Mouse (Mus musculus): ENCODE measurements at regions not wholly inside any gene's neighbourhood (a gene's known extent, or its start where the extent isn't known, plus 50 kb on each side); places are given as distances from the start of the nearest gene placed in this dataset.

- Histone ChIP-seq H3K9ac (no peak overlapping the region), H3K27me3 (no peaks in the 10 kb centered on the region), H3K27ac (no peak overlapping the region), H3K4me2 (no peak overlapping the region), H3K9me3 (replicated peaks) (no peaks in the 10 kb centered on the region), H3K36me3 (ENCODE audit: poor library complexity, severe bottlenecking) (no peaks in the 10 kb centered on the region), H3K4me1 (no peaks in the 10 kb centered on the region), H3K4me3 (no peak overlapping the region)
- WGBS, result 79% methylated on average over 2 of the region's 2 CpGs
- no peak for ATAC-seq
Measured at GRCm38 (mm10) chr9:17454397-17454796, 837.5 kb upstream of the Chordc1 start.

- Histone ChIP-seq H3K36me3 (ENCODE audit: poor library complexity, severe bottlenecking) (no peaks in the 10 kb centered on the region), H3K4me1 (no peaks in the 10 kb centered on the region), H3K27ac (no peak overlapping the region), H3K27me3 (no peaks in the 10 kb centered on the region), H3K9ac (no peak overlapping the region), H3K9me3 (replicated peaks) (no peaks in the 10 kb centered on the region), H3K4me2 (no peak overlapping the region), H3K4me3 (no peak overlapping the region)
- no peak for ATAC-seq
- WGBS, result 82% methylated on average over 2 of the region's 2 CpGs
Measured at GRCm38 (mm10) chr9:17466379-17466778, 825.5 kb upstream of the Chordc1 start.

GRCm38 (mm10) chr9:17484701-17485422 is 807.1 kb upstream of the Chordc1 start:
- WGBS, result 64% methylated on average over 3 of the region's 3 CpGs

GRCm38 (mm10) chr9:17500161-17500756 is 791.7 kb upstream of the Chordc1 start:
- Histone ChIP-seq H3K9me3 (replicated peaks) (no peaks in the 10 kb centered on the region), H3K36me3 (ENCODE audit: poor library complexity, severe bottlenecking) (no peaks in the 10 kb centered on the region), H3K9ac (no peak overlapping the region), H3K4me3 (no peak overlapping the region), H3K4me2 (no peak overlapping the region), H3K27me3 (no peaks in the 10 kb centered on the region), H3K27ac (no peak overlapping the region), H3K4me1 (no peaks in the 10 kb centered on the region)
- 78% methylated on average over 7 of the region's 7 CpGs for WGBS
- peak; percentile 55 for ATAC-seq

More at GRCm38 (mm10) chr9:17484701-17485422, 807.1 kb upstream of the Chordc1 start:
- H3K27ac ChIP-seq, result no peak overlapping the region
- H3K4me3 ChIP-seq, result no peak overlapping the region
- H3K9ac ChIP-seq, result no peak overlapping the region
- H3K4me1 ChIP-seq, result no peaks in the 10 kb centered on the region
- no peaks in the 10 kb centered on the region for H3K27me3 ChIP-seq
- H3K9me3 ChIP-seq (replicated peaks), result no peaks in the 10 kb centered on the region
- no peak overlapping the region for H3K4me2 ChIP-seq
- H3K36me3 ChIP-seq (ENCODE audit: poor library complexity, severe bottlenecking), result no peaks in the 10 kb centered on the region
- ATAC-seq, result peak; percentile 87

GRCm38 (mm10) chr9:17508744-17509143 is 783.2 kb upstream of the Chordc1 start:
- WGBS, result 65% methylated on average over 5 of the region's 5 CpGs
- no peak overlapping the region for H3K27ac ChIP-seq
- H3K36me3 ChIP-seq (ENCODE audit: poor library complexity, severe bottlenecking), result no peaks in the 10 kb centered on the region
- no peaks in the 10 kb centered on the region for H3K4me1 ChIP-seq
- H3K4me3 ChIP-seq, result no peak overlapping the region
- no peak for ATAC-seq
- H3K27me3 ChIP-seq, result no peaks in the 10 kb centered on the region
- H3K4me2 ChIP-seq, result no peak overlapping the region
- no peaks in the 10 kb centered on the region for H3K9me3 ChIP-seq (replicated peaks)
- no peak overlapping the region for H3K9ac ChIP-seq

GRCm38 (mm10) chr9:17556186-17556585 is 735.7 kb upstream of the Chordc1 start:
- Histone ChIP-seq H3K4me2 (no peak overlapping the region), H3K4me1 (no peaks in the 10 kb centered on the region), H3K9me3 (replicated peaks) (no peaks in the 10 kb centered on the region), H3K9ac (no peak overlapping the region), H3K36me3 (ENCODE audit: poor library complexity, severe bottlenecking) (no peaks in the 10 kb centered on the region), H3K27me3 (no peaks in the 10 kb centered on the region), H3K27ac (no peak overlapping the region), H3K4me3 (no peak overlapping the region)
- WGBS, result 88% methylated on average over 1 of the region's 1 CpGs
- no peak for ATAC-seq

GRCm38 (mm10) chr9:17557611-17558370 is 734.1 kb upstream of the Chordc1 start:
- Histone ChIP-seq H3K27me3 (no peaks in the 10 kb centered on the region), H3K9ac (no peak overlapping the region), H3K27ac (no peak overlapping the region), H3K4me2 (no peak overlapping the region), H3K4me1 (no peaks in the 10 kb centered on the region), H3K36me3 (ENCODE audit: poor library complexity, severe bottlenecking) (no peaks in the 10 kb centered on the region), H3K4me3 (no peak overlapping the region), H3K9me3 (replicated peaks) (no peaks in the 10 kb centered on the region)
- ATAC-seq, result no peak
- whole genome bisulfite sequencing, result 96% methylated on average over 5 of the region's 5 CpGs

GRCm38 (mm10) chr9:17567784-17568518 is 724.0 kb upstream of the Chordc1 start:
- Histone ChIP-seq H3K9ac (no peak overlapping the region), H3K27me3 (no peaks in the 10 kb centered on the region), H3K4me1 (no peaks in the 10 kb centered on the region), H3K9me3 (replicated peaks) (no peaks in the 10 kb centered on the region), H3K4me3 (no peak overlapping the region), H3K27ac (no peak overlapping the region), H3K4me2 (no peak overlapping the region), H3K36me3 (ENCODE audit: poor library complexity, severe bottlenecking) (no peaks in the 10 kb centered on the region)
- ATAC-seq, result peak; percentile 85
- WGBS, result 60% methylated on average over 3 of the region's 3 CpGs

- Histone ChIP-seq H3K4me3 (no peak overlapping the region), H3K27me3 (no peaks in the 10 kb centered on the region), H3K27ac (no peak overlapping the region), H3K9me3 (replicated peaks) (no peaks in the 10 kb centered on the region), H3K4me1 (no peaks in the 10 kb centered on the region), H3K36me3 (ENCODE audit: poor library complexity, severe bottlenecking) (no peaks in the 10 kb centered on the region), H3K4me2 (no peak overlapping the region), H3K9ac (no peak overlapping the region)
- 89% methylated on average over 2 of the region's 2 CpGs for WGBS
- ATAC-seq, result no peak
Measured at GRCm38 (mm10) chr9:17587558-17587957, 704.4 kb upstream of the Chordc1 start.

- no peaks in the 10 kb centered on the region for H3K9me3 ChIP-seq (replicated peaks)
- no peak overlapping the region for H3K9ac ChIP-seq
- H3K4me3 ChIP-seq, result no peak overlapping the region
- no peak for ATAC-seq
- no peak overlapping the region for H3K27ac ChIP-seq
- H3K4me1 ChIP-seq, result no peaks in the 10 kb centered on the region
- no peaks in the 10 kb centered on the region for H3K36me3 ChIP-seq (ENCODE audit: poor library complexity, severe bottlenecking)
- no peaks in the 10 kb centered on the region for H3K27me3 ChIP-seq
- WGBS, result 71% methylated on average over 2 of the region's 2 CpGs
- no peak overlapping the region for H3K4me2 ChIP-seq
Measured at GRCm38 (mm10) chr9:17587968-17588550, 703.9 kb upstream of the Chordc1 start.

GRCm38 (mm10) chr9:17611146-17611545 is 680.8 kb upstream of the Chordc1 start:
- Histone ChIP-seq H3K27ac (no peak overlapping the region), H3K4me2 (no peak overlapping the region), H3K9ac (no peak overlapping the region), H3K4me3 (no peak overlapping the region), H3K9me3 (replicated peaks) (no peaks in the 10 kb centered on the region), H3K4me1 (no peaks in the 10 kb centered on the region), H3K36me3 (ENCODE audit: poor library complexity, severe bottlenecking) (no peaks in the 10 kb centered on the region), H3K27me3 (no peaks in the 10 kb centered on the region)
- WGBS, result 31% methylated on average over 1 of the region's 1 CpGs
- ATAC-seq, result no peak

Data from forebrain, embryonic 13.5 days (tissue).